Mouse (Mus musculus): Measurements from ENCODE around the gene Creb5.

DNA sequence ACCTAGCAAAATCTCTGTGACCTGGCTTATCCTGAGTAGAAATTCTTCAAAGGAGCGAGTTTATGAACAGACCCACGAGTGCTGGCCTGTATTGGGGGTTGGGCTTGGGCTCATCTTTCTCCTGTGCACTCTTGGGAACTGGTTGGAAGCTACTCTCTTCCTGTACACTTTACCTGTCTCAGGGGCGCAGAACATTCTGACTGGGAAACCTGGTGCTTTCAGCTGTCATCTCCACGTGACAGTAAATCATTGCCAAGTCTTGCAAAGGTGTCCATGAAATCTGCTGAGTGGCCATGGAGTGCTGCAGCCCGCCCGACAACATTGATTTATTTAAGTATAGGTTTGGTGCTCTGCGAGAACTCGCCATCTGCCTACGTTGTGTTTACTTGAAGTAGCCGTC, 27.1 kb downstream of the Creb5 start:
- TF ChIP-seq ZC3H11A (IDR thresholded peaks at IDR 0.05; ENCODE audit: borderline replicate concordance, low read depth, low read length): no peak
- TF ChIP-seq CHD2 (IDR thresholded peaks at IDR 0.05; ENCODE audit: low read depth, low read length): no peak
- TF ChIP-seq ZNF384 (IDR thresholded peaks at IDR 0.05; ENCODE audit: low read depth, low read length): no peak
- no peak for TF ChIP-seq MAFK (IDR thresholded peaks at IDR 0.05; ENCODE audit: insufficient read depth, low read depth, low read length)
- no peak for TF ChIP-seq HCFC1 (IDR thresholded peaks at IDR 0.05; ENCODE audit: borderline replicate concordance, insufficient read depth, low read length)
